Mouse (Mus musculus) midbrain, postnatal 0 days (tissue): ENCODE data around the gene Maats1. TPM values are rescaled to one million over a fixed set of nuclear protein-coding genes. Genes with fewer than 3 reads are reported as not detected.

ENCODE experiments used
- ATAC-seq: fragments of 200-750 bp; cut with Nextera tagmentation; 2 replicates; pipeline ENCODE4 v1.8.0; 2017; ENCODE audit warnings: moderate number of reproducible peaks, mild to moderate bottlenecking, moderate TSS enrichment, moderate library complexity; ENCODE audit not compliant: low FRiP score
- DNase-seq: peaks from one replicate; pipeline ENCODE4 v3.0.0-alpha.2; 2015; ENCODE audit warnings: low spot score
- H3K27ac ChIP-seq: fragments of 300-500 bp; sonication (generic); 2 replicates; pipeline ENCODE4 v1.5.1; 2014; ENCODE audit warnings: low read depth, mild to moderate bottlenecking, low read length, mixed read lengths
- H3K27me3 ChIP-seq: fragments of 300-500 bp; sonication (generic); 2 replicates; pipeline ENCODE4 v1.6.1; 2014; ENCODE audit warnings: low read length, control low read depth, mixed read lengths; ENCODE audit not compliant: insufficient read depth
- H3K36me3 ChIP-seq: fragments of 300-500 bp; sonication (generic); 2 replicates; pipeline ENCODE4 v1.6.1; 2014; ENCODE audit warnings: low read length, control low read depth, mixed read lengths; ENCODE audit not compliant: insufficient read depth
- H3K4me1 ChIP-seq: fragments of 300-500 bp; sonication (generic); 2 replicates; pipeline ENCODE4 v1.6.1; 2014; ENCODE audit warnings: mild to moderate bottlenecking, control low read depth, antibody characterized with exemption, low read length, mixed read lengths; ENCODE audit not compliant: insufficient read depth
- H3K4me2 ChIP-seq: fragments of 300-500 bp; sonication (generic); 2 replicates; pipeline ENCODE4 v1.6.1; 2014; ENCODE audit warnings: low read depth, mild to moderate bottlenecking, low read length, mixed read lengths; ENCODE audit not compliant: poor library complexity, severe bottlenecking
- H3K4me3 ChIP-seq: fragments of 300-500 bp; sonication (generic); 2 replicates; pipeline ENCODE4 v1.5.1; 2014; ENCODE audit warnings: low read depth, mild to moderate bottlenecking, low read length, moderate library complexity
- H3K9ac ChIP-seq: fragments of 300-500 bp; sonication (generic); replicated peaks from 2 replicates; pipeline ENCODE4 v1.6.1; 2014; ENCODE audit warnings: mild to moderate bottlenecking, low read length, moderate library complexity, mixed read lengths; ENCODE audit not compliant: poor library complexity, severe bottlenecking
- H3K9me3 ChIP-seq: fragments of 300-500 bp; sonication (generic); 2 replicates; pipeline ENCODE4 v1.6.1; 2016; ENCODE audit warnings: low read length, control low read depth
- CTCF ChIP-seq: IDR thresholded peaks from 2 replicates; pipeline ENCODE4 v1.5.1; 2016; ENCODE audit warnings: antibody characterized with exemption, mild to moderate bottlenecking
- WGBS: fragments of 180-500 bp; shearing (Covaris S2); extraction: QIAGEN DNeasy Blood & Tissue Kit; methylation state at CpG from one replicate; pipeline ENCODE4 v1.1.7; 2014; 5-methylcytosine and 5-hydroxymethylcytosine counted together
- polyA plus RNA-seq: library from polyadenylated mRNA; unstranded; fragments of >200 nt; fragmentation: Nextera tagmentation; extraction: Ambion mirVana; gene quantifications from 2 replicates; pipeline ENCODE4 v1.2.1, GENCODE M21; 2015
- total RNA-seq: library from RNA; depleted of rRNA; stranded (reverse); fragments of >200 nt; gene quantifications from 2 replicates; pipeline ENCODE4 v1.2.3, GENCODE M21; 2014

Gene Maats1
- total and polyA plus RNA-seq, 2 experiments from 2014 or later: 1.5 to 2.1 TPM

DNA sequence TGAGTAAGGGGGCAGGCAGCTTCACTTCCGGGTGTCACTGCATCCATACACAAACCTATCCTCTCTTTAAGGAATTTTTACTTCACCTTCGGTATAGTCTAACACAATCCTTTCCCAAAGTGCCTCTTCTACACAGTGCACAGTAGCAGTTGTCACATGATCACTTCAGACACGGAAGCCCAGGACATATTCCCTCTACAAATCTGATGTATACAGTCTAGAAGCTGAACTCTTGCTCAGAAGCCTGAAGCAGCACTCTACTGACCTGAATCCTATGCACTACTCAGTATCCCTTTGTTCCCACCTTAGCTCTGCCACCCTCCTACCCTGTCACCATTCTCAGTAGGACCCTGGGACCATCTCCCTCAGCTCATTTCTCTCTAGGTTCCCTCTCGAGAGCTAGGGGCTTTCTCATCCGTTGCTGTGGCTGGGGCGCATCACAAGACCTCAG, 43.3 kb upstream of the Maats1 start:
- no peak for DNase-seq
- no peak overlapping the region for H3K27ac ChIP-seq
- TF ChIP-seq CTCF: no peak
- H3K36me3 ChIP-seq: no peaks in the 10 kb centered on the region
- no peak overlapping the region for H3K9ac ChIP-seq
- H3K9me3 ChIP-seq: no peaks in the 10 kb centered on the region
- H3K27me3 ChIP-seq: no peaks in the 10 kb centered on the region
- H3K4me2 ChIP-seq: no peak overlapping the region
- WGBS: 87% methylated on average over 6 of the region's 6 CpGs
- ATAC-seq: no peak
- no peaks in the 10 kb centered on the region for H3K4me1 ChIP-seq
- H3K4me3 ChIP-seq: no peak overlapping the region

DNA sequence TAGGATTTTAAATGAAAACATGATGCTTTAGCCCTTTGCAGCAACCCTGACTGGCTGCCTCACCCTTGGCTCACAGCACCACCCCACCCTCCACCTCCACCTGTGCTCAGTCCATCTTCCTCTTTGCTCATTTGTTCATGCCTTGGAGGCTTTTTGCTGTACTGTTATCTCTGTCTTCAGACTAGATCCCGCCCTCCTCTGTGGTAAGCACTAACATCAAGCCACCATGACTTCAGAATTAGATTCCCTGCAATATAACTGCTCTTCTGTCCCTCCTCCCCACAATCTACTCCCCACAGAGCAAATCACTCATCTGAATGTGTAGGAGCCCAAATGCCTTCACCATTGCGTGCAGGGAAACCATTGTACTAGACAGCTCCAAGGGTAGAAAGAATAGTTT, 41.7 kb upstream of the Maats1 start:
- no peak overlapping the region for H3K4me2 ChIP-seq
- no peak overlapping the region for H3K27ac ChIP-seq
- H3K9ac ChIP-seq: no peak overlapping the region
- no peaks in the 10 kb centered on the region for H3K27me3 ChIP-seq
- TF ChIP-seq CTCF: no peak
- H3K36me3 ChIP-seq: no peaks in the 10 kb centered on the region
- no peaks in the 10 kb centered on the region for H3K4me1 ChIP-seq
- H3K4me3 ChIP-seq: no peak overlapping the region
- DNase-seq (no peak), ATAC-seq (no peak)
- 86% methylated on average over 2 of the region's 2 CpGs for WGBS
- H3K9me3 ChIP-seq: no peaks in the 10 kb centered on the region

DNA sequence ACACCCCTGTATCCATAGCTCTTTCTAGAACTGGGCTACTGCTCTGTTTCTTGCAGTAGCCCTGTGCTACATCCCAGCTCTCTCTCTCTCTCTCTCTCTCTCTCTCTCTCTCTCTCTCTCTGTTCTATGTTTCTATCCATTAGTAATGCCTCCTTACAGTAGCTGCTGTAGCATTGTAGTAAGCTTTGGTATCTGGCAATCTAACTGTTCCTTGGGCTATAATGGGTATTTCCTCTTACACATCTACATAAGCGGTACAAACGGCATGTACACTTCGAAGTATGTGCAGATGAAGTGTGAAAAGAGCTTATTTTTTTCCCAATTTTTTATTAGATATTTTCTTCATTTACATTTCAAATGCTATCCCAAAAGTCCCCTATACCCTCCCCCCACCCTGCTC, 38.0 kb upstream of the Maats1 start:
- H3K4me1 ChIP-seq: no peaks in the 10 kb centered on the region
- no peak for TF ChIP-seq CTCF
- 87% methylated on average over 3 of the region's 3 CpGs for WGBS
- H3K9ac ChIP-seq: no peak overlapping the region
- H3K4me2 ChIP-seq: no peak overlapping the region
- H3K9me3 ChIP-seq: no peaks in the 10 kb centered on the region
- no peaks in the 10 kb centered on the region for H3K27me3 ChIP-seq
- ATAC-seq (no peak), DNase-seq (no peak)
- no peaks in the 10 kb centered on the region for H3K36me3 ChIP-seq
- H3K4me3 ChIP-seq: no peak overlapping the region
- H3K27ac ChIP-seq: no peak overlapping the region

DNA sequence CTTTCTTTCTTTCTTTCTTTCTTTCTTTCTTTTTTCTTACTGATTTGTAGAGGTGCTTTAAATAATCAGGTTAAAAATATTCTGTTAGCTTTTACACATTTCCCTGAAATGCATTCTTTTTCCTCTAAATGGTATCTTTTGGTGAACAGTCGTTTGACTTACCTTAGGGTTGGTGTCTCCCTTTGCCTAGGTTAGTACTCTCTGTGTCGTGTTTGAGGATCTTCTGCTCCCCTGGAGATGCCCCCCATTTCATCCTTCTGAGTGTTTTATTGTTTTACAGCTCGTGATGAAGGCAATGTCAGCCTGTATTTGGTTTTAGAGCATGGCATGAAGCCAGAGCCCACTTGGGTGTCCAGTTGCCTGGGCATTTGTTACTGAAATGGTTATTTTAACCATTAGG, 37.5 kb upstream of the Maats1 start:
- WGBS: 48% methylated on average over 3 of the region's 3 CpGs
- ATAC-seq: no peak
- no peak overlapping the region for H3K4me2 ChIP-seq
- H3K36me3 ChIP-seq: no peaks in the 10 kb centered on the region
- H3K4me3 ChIP-seq: no peak overlapping the region
- no peak overlapping the region for H3K27ac ChIP-seq
- TF ChIP-seq CTCF: no peak
- no peaks in the 10 kb centered on the region for H3K27me3 ChIP-seq
- H3K9me3 ChIP-seq: no peaks in the 10 kb centered on the region
- H3K9ac ChIP-seq: no peak overlapping the region
- no peak for DNase-seq
- no peaks in the 10 kb centered on the region for H3K4me1 ChIP-seq

DNA sequence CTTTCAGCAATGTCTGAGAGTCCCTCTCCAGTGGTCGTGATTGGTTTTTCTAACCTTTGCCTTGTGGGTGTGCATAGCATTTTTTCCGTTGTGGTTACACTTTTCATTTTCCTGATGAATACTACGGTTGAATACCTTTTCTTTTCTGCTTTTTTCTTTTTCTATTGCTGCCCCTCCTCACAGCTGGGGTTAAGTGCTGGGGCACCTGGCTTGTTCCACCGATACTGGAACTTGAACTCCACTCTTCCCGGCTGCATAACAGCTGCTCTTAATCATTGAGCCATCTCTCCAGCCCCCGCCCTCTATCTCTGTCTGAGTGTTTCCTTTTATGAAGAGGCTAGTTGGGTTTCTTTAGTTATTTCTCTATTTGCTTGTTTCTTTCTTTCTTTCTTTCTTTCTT, 37.1 kb upstream of the Maats1 start:
- TF ChIP-seq CTCF: no peak
- DNase-seq (no peak), ATAC-seq (no peak)
- Histone ChIP-seq H3K9me3 (no peaks in the 10 kb centered on the region), H3K9ac (no peak overlapping the region), H3K4me3 (no peak overlapping the region), H3K36me3 (no peaks in the 10 kb centered on the region), H3K27me3 (no peaks in the 10 kb centered on the region), H3K4me2 (no peak overlapping the region), H3K27ac (no peak overlapping the region), H3K4me1 (no peaks in the 10 kb centered on the region)
- WGBS: 76% methylated on average over 6 of the region's 6 CpGs

DNA sequence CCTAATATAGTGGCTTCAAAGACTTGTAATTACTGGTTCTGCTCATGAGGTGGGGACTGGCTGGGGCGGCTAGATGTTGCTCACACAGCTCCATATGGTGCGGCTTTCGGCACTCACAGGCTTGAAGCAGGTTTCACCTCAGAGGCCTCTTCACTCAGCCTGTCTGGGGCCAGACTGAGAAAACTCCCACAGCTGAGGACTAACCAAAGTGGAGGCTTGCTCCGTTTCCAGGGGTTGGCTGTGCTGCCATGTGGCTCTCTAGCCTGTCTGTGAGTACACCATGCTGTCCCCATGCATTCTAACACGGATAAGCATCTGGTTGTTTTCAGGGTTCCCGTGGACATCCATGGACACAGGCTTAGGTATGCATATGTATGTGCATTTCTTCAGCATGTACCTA, 36.6 kb upstream of the Maats1 start:
- no peak overlapping the region for H3K4me3 ChIP-seq
- DNase-seq: no peak
- no peaks in the 10 kb centered on the region for H3K27me3 ChIP-seq
- WGBS: 86% methylated on average over 6 of the region's 6 CpGs
- no peak for TF ChIP-seq CTCF
- no peak overlapping the region for H3K9ac ChIP-seq
- no peak overlapping the region for H3K27ac ChIP-seq
- no peaks in the 10 kb centered on the region for H3K36me3 ChIP-seq
- no peaks in the 10 kb centered on the region for H3K9me3 ChIP-seq
- ATAC-seq: no peak
- H3K4me1 ChIP-seq: no peaks in the 10 kb centered on the region
- H3K4me2 ChIP-seq: no peak overlapping the region
